Mouse (Mus musculus) hindbrain, embryonic 13.5 days (tissue): ENCODE measurements around the gene Tssc4. TPM values are rescaled to one million over a fixed set of nuclear protein-coding genes. Genes with fewer than 3 reads are reported as not detected.
A peak's percentile ranks its signal among the peaks of the same experiment; 100 is the strongest.

ENCODE experiments used
- ATAC-seq: fragments of 200-750 bp; cut with Nextera tagmentation; 2 replicates; pipeline ENCODE4 v1.8.0; 2017; ENCODE audit warnings: moderate TSS enrichment; ENCODE audit not compliant: low FRiP score
- H3K27ac ChIP-seq: fragments of 300-500 bp; sonication (generic); 2 replicates; pipeline ENCODE4 v1.5.1; 2015; ENCODE audit warnings: inconsistent platforms, mild to moderate bottlenecking, moderate library complexity
- H3K27me3 ChIP-seq: fragments of 300-500 bp; sonication (generic); 2 replicates; pipeline ENCODE4 v1.6.1; 2015; ENCODE audit warnings: mild to moderate bottlenecking, inconsistent platforms
- H3K36me3 ChIP-seq: fragments of 300-500 bp; sonication (generic); 2 replicates; pipeline ENCODE4 v1.6.1; 2015; ENCODE audit warnings: mild to moderate bottlenecking, inconsistent platforms
- H3K4me1 ChIP-seq: fragments of 300-500 bp; sonication (generic); replicated peaks from 2 replicates; pipeline ENCODE4 v1.6.1; 2015; ENCODE audit warnings: inconsistent platforms
- H3K4me2 ChIP-seq: fragments of 300-500 bp; sonication (generic); 2 replicates; pipeline ENCODE4 v1.6.1; 2015; ENCODE audit warnings: inconsistent platforms, mild to moderate bottlenecking, moderate library complexity
- H3K4me3 ChIP-seq: fragments of 300-500 bp; sonication (generic); 2 replicates; pipeline ENCODE4 v1.5.1; 2015; ENCODE audit warnings: mild to moderate bottlenecking, inconsistent platforms
- H3K9ac ChIP-seq: fragments of 300-500 bp; sonication (generic); 2 replicates; pipeline ENCODE4 v1.6.1; 2015; ENCODE audit warnings: mild to moderate bottlenecking, inconsistent platforms
- H3K9me3 ChIP-seq: fragments of 300-500 bp; sonication (generic); 2 replicates; pipeline ENCODE4 v1.6.1; 2016; ENCODE audit warnings: inconsistent platforms
- WGBS: fragments of 180-500 bp; shearing (Covaris S2); methylation state at CpG from one replicate; pipeline ENCODE4 v1.1.7; 2015; 5-methylcytosine and 5-hydroxymethylcytosine counted together
- polyA plus RNA-seq: library from polyadenylated mRNA; unstranded; fragments of >200 nt; fragmentation: Nextera tagmentation; extraction: Ambion mirVana; gene quantifications from 2 replicates; pipeline ENCODE4 v1.2.1, GENCODE M21; 2015

The Tssc4 gene
- polyA plus RNA-seq, 1 experiment from 2014 or later: 90.8 TPM

GRCm38 (mm10) chr7:143036787-143037186 is 32.3 kb upstream of the Tssc4 start:
- no peaks in the 10 kb centered on the region for H3K4me1 ChIP-seq
- H3K27ac ChIP-seq: no peak overlapping the region
- H3K4me3 ChIP-seq: no peak overlapping the region
- H3K4me2 ChIP-seq: no peak overlapping the region
- peaks cover 22% of the 10 kb centered on the region for H3K36me3 ChIP-seq
- H3K9ac ChIP-seq: no peak overlapping the region
- WGBS: 86% methylated on average over 3 of the region's 3 CpGs
- ATAC-seq: no peak
- H3K27me3 ChIP-seq: no peaks in the 10 kb centered on the region
- H3K9me3 ChIP-seq: no peaks in the 10 kb centered on the region

GRCm38 (mm10) chr7:143037306-143037705 is 31.7 kb upstream of the Tssc4 start:
- Histone ChIP-seq H3K9me3 (no peaks in the 10 kb centered on the region), H3K27ac (no peak overlapping the region), H3K27me3 (no peaks in the 10 kb centered on the region), H3K4me3 (no peak overlapping the region), H3K36me3 (peaks cover 22% of the 10 kb centered on the region), H3K9ac (no peak overlapping the region), H3K4me2 (no peak overlapping the region), H3K4me1 (no peaks in the 10 kb centered on the region)
- ATAC-seq: no peak
- 94% methylated on average over 4 of the region's 4 CpGs for WGBS

- Histone ChIP-seq H3K4me3 (no peak overlapping the region), H3K4me2 (no peak overlapping the region), H3K9ac (no peak overlapping the region), H3K27me3 (no peaks in the 10 kb centered on the region), H3K36me3 (peaks cover 16% of the 10 kb centered on the region), H3K9me3 (no peaks in the 10 kb centered on the region), H3K27ac (no peak overlapping the region), H3K4me1 (no peaks in the 10 kb centered on the region)
- ATAC-seq: no peak
- 92% methylated on average over 3 of the region's 3 CpGs for WGBS
Measured at GRCm38 (mm10) chr7:143038174-143038931, 30.7 kb upstream of the Tssc4 start.

- Histone ChIP-seq H3K9me3 (no peaks in the 10 kb centered on the region), H3K4me3 (no peak overlapping the region), H3K36me3 (peaks cover 7% of the 10 kb centered on the region), H3K4me1 (no peaks in the 10 kb centered on the region), H3K4me2 (no peak overlapping the region), H3K27me3 (no peaks in the 10 kb centered on the region), H3K27ac (no peak overlapping the region), H3K9ac (peak overlapping the region; percentile 35; the same call in 1 of the 2 replicates)
- 89% methylated on average over 3 of the region's 3 CpGs for whole genome bisulfite sequencing
- no peak for ATAC-seq
Measured at GRCm38 (mm10) chr7:143040561-143040960, 28.5 kb upstream of the Tssc4 start.

GRCm38 (mm10) chr7:143041138-143041822 is 27.8 kb upstream of the Tssc4 start:
- H3K4me3 ChIP-seq: no peak overlapping the region
- 82% methylated on average over 3 of the region's 3 CpGs for WGBS
- no peak overlapping the region for H3K4me2 ChIP-seq
- H3K36me3 ChIP-seq: peaks cover 7% of the 10 kb centered on the region
- no peaks in the 10 kb centered on the region for H3K9me3 ChIP-seq
- no peak overlapping the region for H3K9ac ChIP-seq
- H3K27ac ChIP-seq: no peak overlapping the region; the same call in 1 of the 2 replicates
- ATAC-seq: no peak
- no peaks in the 10 kb centered on the region for H3K4me1 ChIP-seq
- H3K27me3 ChIP-seq: no peaks in the 10 kb centered on the region

GRCm38 (mm10) chr7:143042089-143042488 is 27.0 kb upstream of the Tssc4 start:
- Histone ChIP-seq H3K9ac (no peak overlapping the region), H3K36me3 (peaks cover 3% of the 10 kb centered on the region), H3K4me3 (no peak overlapping the region), H3K4me2 (no peak overlapping the region), H3K27ac (peak overlapping the region; percentile 26; the same call in 1 of the 2 replicates), H3K4me1 (no peaks in the 10 kb centered on the region), H3K27me3 (no peaks in the 10 kb centered on the region), H3K9me3 (no peaks in the 10 kb centered on the region)
- ATAC-seq: no peak
- 79% methylated on average over 3 of the region's 3 CpGs for WGBS

- H3K27ac ChIP-seq: no peak overlapping the region
- no peaks in the 10 kb centered on the region for H3K4me1 ChIP-seq
- H3K4me3 ChIP-seq: no peak overlapping the region
- no peaks in the 10 kb centered on the region for H3K27me3 ChIP-seq
- ATAC-seq: no peak
- WGBS: 94% methylated on average over 3 of the region's 3 CpGs
- no peaks in the 10 kb centered on the region for H3K9me3 ChIP-seq
- H3K4me2 ChIP-seq: no peak overlapping the region
- no peaks in the 10 kb centered on the region; the same call in none of the 2 replicates for H3K36me3 ChIP-seq
- H3K9ac ChIP-seq: no peak overlapping the region
Measured at GRCm38 (mm10) chr7:143042897-143043300, 26.1 kb upstream of the Tssc4 start.

- Histone ChIP-seq H3K9ac (no peak overlapping the region), H3K27me3 (no peaks in the 10 kb centered on the region), H3K9me3 (no peaks in the 10 kb centered on the region), H3K4me2 (no peak overlapping the region), H3K27ac (no peak overlapping the region), H3K36me3 (no peaks in the 10 kb centered on the region; the same call in none of the 2 replicates), H3K4me3 (no peak overlapping the region), H3K4me1 (no peaks in the 10 kb centered on the region)
- WGBS: 96% methylated on average over 2 of the region's 2 CpGs
- no peak for ATAC-seq
Measured at GRCm38 (mm10) chr7:143044049-143044825, 24.8 kb upstream of the Tssc4 start.

GRCm38 (mm10) chr7:143044826-143045206 is 24.2 kb upstream of the Tssc4 start:
- Histone ChIP-seq H3K4me1 (no peaks in the 10 kb centered on the region), H3K9ac (no peak overlapping the region), H3K27me3 (no peaks in the 10 kb centered on the region), H3K4me2 (no peak overlapping the region), H3K27ac (no peak overlapping the region), H3K4me3 (no peak overlapping the region), H3K9me3 (no peaks in the 10 kb centered on the region), H3K36me3 (no peaks in the 10 kb centered on the region; the same call in none of the 2 replicates)
- no peak for ATAC-seq

- H3K36me3 ChIP-seq: no peaks in the 10 kb centered on the region; the same call in none of the 2 replicates
- no peak overlapping the region for H3K4me3 ChIP-seq
- ATAC-seq: no peak
- no peak overlapping the region for H3K27ac ChIP-seq
- WGBS: 83% methylated on average over 7 of the region's 7 CpGs
- H3K27me3 ChIP-seq: no peaks in the 10 kb centered on the region
- H3K9ac ChIP-seq: no peak overlapping the region
- no peaks in the 10 kb centered on the region for H3K4me1 ChIP-seq
- H3K9me3 ChIP-seq: no peaks in the 10 kb centered on the region
- H3K4me2 ChIP-seq: no peak overlapping the region
Measured at GRCm38 (mm10) chr7:143046358-143046757, 22.7 kb upstream of the Tssc4 start.

- Histone ChIP-seq H3K36me3 (no peaks in the 10 kb centered on the region; the same call in 1 of the 2 replicates), H3K27me3 (no peaks in the 10 kb centered on the region), H3K9me3 (no peaks in the 10 kb centered on the region), H3K9ac (no peak overlapping the region), H3K4me1 (peaks cover 19% of the 10 kb centered on the region), H3K4me2 (no peak overlapping the region), H3K4me3 (no peak overlapping the region), H3K27ac (no peak overlapping the region)
- no peak for ATAC-seq
- 82% methylated on average over 3 of the region's 3 CpGs for WGBS
Measured at GRCm38 (mm10) chr7:143049331-143049730, 19.7 kb upstream of the Tssc4 start.
